Mouse (Mus musculus) layer of hippocampus, adult 11-12 months (tissue): ENCODE results near the gene Nhej1.
A peak's percentile ranks its signal among the peaks of the same experiment; 100 is the strongest.

Source experiments
- DNase-seq: peaks from one replicate; pipeline ENCODE4 v3.0.0; 2022; ENCODE audit warnings: low spot score

Gene Nhej1

DNA sequence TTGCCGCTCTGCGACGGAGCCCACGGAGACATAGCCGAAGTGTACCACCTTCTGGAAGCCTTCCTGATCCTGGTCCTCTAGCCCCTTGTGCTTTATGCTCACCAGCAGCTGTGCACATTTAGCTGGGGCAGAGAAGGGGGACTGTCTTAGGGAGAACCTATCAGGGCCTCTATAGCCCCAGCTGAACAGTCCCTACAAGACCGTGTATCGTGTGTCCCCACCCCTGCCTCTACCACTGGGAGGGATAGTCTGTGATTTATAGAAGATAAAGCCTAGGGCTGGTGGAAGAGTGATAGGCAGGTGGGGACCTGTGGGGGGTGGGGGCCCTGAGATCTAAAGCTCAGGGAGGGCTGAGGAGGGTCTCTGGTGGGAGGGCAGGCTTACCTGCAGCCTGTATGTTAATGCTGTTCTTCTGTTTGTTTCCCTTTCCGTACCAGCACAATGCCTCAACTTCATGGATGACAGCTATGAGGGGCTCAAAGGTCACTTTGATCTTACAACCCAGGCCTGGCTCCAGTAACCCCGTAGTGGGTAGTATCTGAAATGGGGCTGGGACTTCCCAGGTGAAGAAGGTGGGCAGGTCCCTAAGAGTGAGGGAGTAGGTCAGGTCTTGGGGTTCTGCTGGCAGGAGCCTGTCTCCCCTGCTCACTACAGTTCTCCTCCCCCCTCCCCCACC is 197.2 kb downstream of the Nhej1 start:
- no peak for DNase-seq

DNA sequence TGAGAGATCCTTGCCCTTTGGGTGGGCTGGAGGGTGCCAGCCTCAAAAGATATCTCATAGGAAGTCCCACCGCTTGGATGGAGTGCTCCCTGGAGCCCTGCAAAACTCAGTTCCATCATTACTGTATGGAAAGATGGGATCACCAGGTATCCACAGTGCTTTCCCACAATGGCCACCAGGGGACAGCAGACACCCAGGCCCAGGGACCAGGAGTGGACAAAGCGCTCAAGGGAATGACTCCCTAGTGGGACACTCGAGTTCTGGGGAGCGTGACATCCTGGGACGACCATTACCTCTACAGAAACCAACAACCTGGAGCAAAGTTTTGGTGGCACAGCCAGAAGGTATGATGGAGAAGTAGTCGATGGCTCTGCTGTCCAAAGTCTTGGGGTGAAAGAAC is 198.3 kb downstream of the Nhej1 start:
- DNase-seq, result peak; percentile 55

- no peak for DNase-seq
These were observed 200.5 kb downstream of the Nhej1 start for GRCm38 (mm10) chr1:74924464-74924863.
